Mouse (Mus musculus): ENCODE results near the gene Mei1. TPM values are rescaled to one million over a fixed set of nuclear protein-coding genes. Genes with fewer than 3 reads are reported as not detected.
"Not testable (repeated sequence)": the region's sequence is repeated elsewhere in the genome, so short reads cannot be mapped to it uniquely, and the experiment has no call there.

Mei1 gene
- polyA plus RNA-seq, 1 experiment from 2014 or later: 0.05 TPM

- no peak overlapping the region for H3K9ac ChIP-seq
- 0 out of 2 replicates have a peak, but pooled peaks cover 6% of the 10 kb centered on the region for H3K27me3 ChIP-seq
- H3K4me3 ChIP-seq: no peak overlapping the region
- ATAC-seq (ENCODE audit: insufficient number of reproducible peaks, low FRiP score, low TSS enrichment, low read depth): no peak
- no peaks in the 10 kb centered on the region for H3K9me3 ChIP-seq
- H3K36me3 ChIP-seq: no peaks in the 10 kb centered on the region
- H3K4me1 ChIP-seq: no peaks in the 10 kb centered on the region
- WGBS: 79% methylated on average over 7 of the region's 7 CpGs
- H3K4me2 ChIP-seq: no peak overlapping the region
- H3K27ac ChIP-seq: no peak overlapping the region
Measured at GRCm38 (mm10) chr15:82091061-82091460, 21.3 kb downstream of the Mei1 start.

GRCm38 (mm10) chr15:82106953-82107555 lies 37.3 kb downstream of the Mei1 start:
- Histone ChIP-seq H3K4me1 (no peaks in the 10 kb centered on the region), H3K27ac (no peak overlapping the region), H3K4me3 (no peak overlapping the region), H3K27me3 (no peaks in the 10 kb centered on the region), H3K36me3 (no peaks in the 10 kb centered on the region), H3K4me2 (no peak overlapping the region), H3K9me3 (no peaks in the 10 kb centered on the region), H3K9ac (no peak overlapping the region)
- 22% methylated on average over 8 of the region's 8 CpGs for WGBS
- ATAC-seq (ENCODE audit: insufficient number of reproducible peaks, low FRiP score, low TSS enrichment, low read depth): no peak

GRCm38 (mm10) chr15:82120544-82120943 lies 50.7 kb downstream of the Mei1 start:
- Histone ChIP-seq H3K9me3 (no peaks in the 10 kb centered on the region), H3K36me3 (no peaks in the 10 kb centered on the region), H3K4me3 (no peak overlapping the region), H3K4me2 (no peak overlapping the region), H3K9ac (no peak overlapping the region), H3K27ac (no peak overlapping the region), H3K27me3 (peaks cover 3% of the 10 kb centered on the region; the same call in 1 of the 2 replicates), H3K4me1 (no peaks in the 10 kb centered on the region)
- no peak for ATAC-seq (ENCODE audit: insufficient number of reproducible peaks, low FRiP score, low TSS enrichment, low read depth)
- WGBS: 71% methylated on average over 8 of the region's 8 CpGs

- not testable (repeated sequence) for H3K27me3 ChIP-seq; ATAC-seq (ENCODE audit: insufficient number of reproducible peaks, low FRiP score, low TSS enrichment, low read depth); H3K9me3 ChIP-seq; H3K27ac ChIP-seq; H3K9ac ChIP-seq
- Histone ChIP-seq H3K36me3 (peaks cover 12% of the 10 kb centered on the region; the same call in 1 of the 2 replicates), H3K4me3 (peak overlapping the region; percentile 67; the same call in 1 of the 2 replicates), H3K4me1 (peaks cover 15% of the 10 kb centered on the region), H3K4me2 (peak overlapping the region; percentile 82; the same call in 1 of the 2 replicates)
- 77% methylated on average over 4 of the region's 4 CpGs for WGBS
Measured at GRCm38 (mm10) chr15:82126690-82127089, 56.9 kb downstream of the Mei1 start.

- H3K27ac ChIP-seq: peak within 1 kb of the TSS; percentile 76
- H3K9ac ChIP-seq: peak within 1 kb of the TSS; percentile 65
- peak within 1 kb of the TSS; percentile 82 for H3K4me2 ChIP-seq
- H3K27me3 ChIP-seq: peaks cover 3% of the 10 kb centered on the region; the same call in 1 of the 2 replicates
- no peaks in the 10 kb centered on the region for H3K9me3 ChIP-seq
- WGBS: under 1% methylated on average over 69 of the region's 74 CpGs
- peaks cover 12% of the 10 kb centered on the region for H3K36me3 ChIP-seq
- peaks cover 15% of the 10 kb centered on the region for H3K4me1 ChIP-seq
- peak; percentile 95 for ATAC-seq (ENCODE audit: insufficient number of reproducible peaks, low FRiP score, low TSS enrichment, low read depth)
- peak within 1 kb of the TSS; percentile 67 for H3K4me3 ChIP-seq
Measured at GRCm38 (mm10) chr15:82127426-82128374, 57.9 kb downstream of the Mei1 start, which contains the start of gene Ccdc134. Gene Ccdc134 (plus strand): TSS chr15:82127922.

- H3K9ac ChIP-seq: peak overlapping the region; percentile 65
- H3K27me3 ChIP-seq: peaks cover 3% of the 10 kb centered on the region; the same call in 1 of the 2 replicates
- WGBS: 4% methylated on average over 5 of the region's 5 CpGs
- no peaks in the 10 kb centered on the region for H3K9me3 ChIP-seq
- H3K27ac ChIP-seq: peak overlapping the region; percentile 76
- peak overlapping the region; percentile 67 for H3K4me3 ChIP-seq
- peaks cover 12% of the 10 kb centered on the region for H3K36me3 ChIP-seq
- peak overlapping the region; percentile 82 for H3K4me2 ChIP-seq
- H3K4me1 ChIP-seq: peaks cover 15% of the 10 kb centered on the region
- no peak for ATAC-seq (ENCODE audit: insufficient number of reproducible peaks, low FRiP score, low TSS enrichment, low read depth)
Measured at GRCm38 (mm10) chr15:82128398-82128797, 58.6 kb downstream of the Mei1 start.

- ATAC-seq (ENCODE audit: insufficient number of reproducible peaks, low FRiP score, low TSS enrichment, low read depth): no peak
- WGBS: 67% methylated on average over 7 of the region's 7 CpGs
- Histone ChIP-seq H3K9ac (no peak overlapping the region), H3K4me3 (no peak overlapping the region), H3K4me1 (peaks cover 15% of the 10 kb centered on the region), H3K4me2 (no peak overlapping the region), H3K36me3 (peaks cover 12% of the 10 kb centered on the region), H3K27ac (no peak overlapping the region), H3K27me3 (no peaks in the 10 kb centered on the region), H3K9me3 (no peaks in the 10 kb centered on the region)
Measured at GRCm38 (mm10) chr15:82130599-82130998, 60.8 kb downstream of the Mei1 start.

- H3K9ac ChIP-seq: no peak overlapping the region
- 77% methylated on average over 4 of the region's 4 CpGs for WGBS
- peak; percentile 76 for ATAC-seq (ENCODE audit: insufficient number of reproducible peaks, low FRiP score, low TSS enrichment, low read depth)
- H3K4me3 ChIP-seq: no peak overlapping the region
- H3K9me3 ChIP-seq: no peaks in the 10 kb centered on the region
- H3K4me1 ChIP-seq: no peaks in the 10 kb centered on the region; the same call in 1 of the 2 replicates
- H3K27me3 ChIP-seq: no peaks in the 10 kb centered on the region
- H3K36me3 ChIP-seq: peaks cover 14% of the 10 kb centered on the region
- no peak overlapping the region for H3K4me2 ChIP-seq
- no peak overlapping the region for H3K27ac ChIP-seq
Measured at GRCm38 (mm10) chr15:82135372-82135771, 65.6 kb downstream of the Mei1 start.

GRCm38 (mm10) chr15:82138565-82138964 lies 68.8 kb downstream of the Mei1 start:
- H3K4me3 ChIP-seq: no peak overlapping the region
- H3K4me2 ChIP-seq: no peak overlapping the region
- no peaks in the 10 kb centered on the region for H3K27me3 ChIP-seq
- no peaks in the 10 kb centered on the region for H3K9me3 ChIP-seq
- WGBS: 54% methylated on average over 4 of the region's 4 CpGs
- H3K27ac ChIP-seq: no peak overlapping the region
- H3K4me1 ChIP-seq: no peaks in the 10 kb centered on the region
- H3K36me3 ChIP-seq: peaks cover 14% of the 10 kb centered on the region
- no peak overlapping the region for H3K9ac ChIP-seq
- no peak for ATAC-seq (ENCODE audit: insufficient number of reproducible peaks, low FRiP score, low TSS enrichment, low read depth)

- Histone ChIP-seq H3K9ac (no peak overlapping the region), H3K36me3 (peaks cover 14% of the 10 kb centered on the region), H3K9me3 (no peaks in the 10 kb centered on the region), H3K27ac (no peak overlapping the region), H3K4me2 (no peak overlapping the region), H3K4me1 (no peaks in the 10 kb centered on the region), H3K27me3 (no peaks in the 10 kb centered on the region), H3K4me3 (no peak overlapping the region)
- 93% methylated on average over 8 of the region's 8 CpGs for WGBS
- no peak for ATAC-seq (ENCODE audit: insufficient number of reproducible peaks, low FRiP score, low TSS enrichment, low read depth)
Measured at GRCm38 (mm10) chr15:82139196-82139595, 69.4 kb downstream of the Mei1 start.

- Histone ChIP-seq H3K4me3 (no peak overlapping the region), H3K36me3 (peaks cover 14% of the 10 kb centered on the region), H3K4me1 (peaks cover under 1% of the 10 kb centered on the region), H3K27ac (no peak overlapping the region), H3K9me3 (no peaks in the 10 kb centered on the region), H3K9ac (no peak overlapping the region), H3K27me3 (no peaks in the 10 kb centered on the region), H3K4me2 (no peak overlapping the region)
- no peak for ATAC-seq (ENCODE audit: insufficient number of reproducible peaks, low FRiP score, low TSS enrichment, low read depth)
- WGBS: 79% methylated on average over 3 of the region's 3 CpGs
Measured at GRCm38 (mm10) chr15:82140355-82140754, 70.6 kb downstream of the Mei1 start.

GRCm38 (mm10) chr15:82144157-82144556 lies 74.4 kb downstream of the Mei1 start:
- H3K9ac ChIP-seq: no peak overlapping the region
- no peak overlapping the region for H3K4me2 ChIP-seq
- peak overlapping the region; percentile 11; the same call in 1 of the 2 replicates for H3K27ac ChIP-seq
- H3K9me3 ChIP-seq: no peaks in the 10 kb centered on the region
- H3K36me3 ChIP-seq: peaks cover 14% of the 10 kb centered on the region
- no peaks in the 10 kb centered on the region for H3K27me3 ChIP-seq
- 89% methylated on average over 5 of the region's 5 CpGs for WGBS
- H3K4me1 ChIP-seq: peaks cover 24% of the 10 kb centered on the region
- ATAC-seq (ENCODE audit: insufficient number of reproducible peaks, low FRiP score, low TSS enrichment, low read depth): no peak
- no peak overlapping the region for H3K4me3 ChIP-seq

Data from limb, embryonic 15.5 days (tissue).